Mouse (Mus musculus): Measurements from ENCODE around the gene Ttc29. TPM values are rescaled to one million over a fixed set of nuclear protein-coding genes. Genes with fewer than 3 reads are reported as not detected.

Ttc29 gene
- polyA plus RNA-seq, 1 experiment = not detected

DNA sequence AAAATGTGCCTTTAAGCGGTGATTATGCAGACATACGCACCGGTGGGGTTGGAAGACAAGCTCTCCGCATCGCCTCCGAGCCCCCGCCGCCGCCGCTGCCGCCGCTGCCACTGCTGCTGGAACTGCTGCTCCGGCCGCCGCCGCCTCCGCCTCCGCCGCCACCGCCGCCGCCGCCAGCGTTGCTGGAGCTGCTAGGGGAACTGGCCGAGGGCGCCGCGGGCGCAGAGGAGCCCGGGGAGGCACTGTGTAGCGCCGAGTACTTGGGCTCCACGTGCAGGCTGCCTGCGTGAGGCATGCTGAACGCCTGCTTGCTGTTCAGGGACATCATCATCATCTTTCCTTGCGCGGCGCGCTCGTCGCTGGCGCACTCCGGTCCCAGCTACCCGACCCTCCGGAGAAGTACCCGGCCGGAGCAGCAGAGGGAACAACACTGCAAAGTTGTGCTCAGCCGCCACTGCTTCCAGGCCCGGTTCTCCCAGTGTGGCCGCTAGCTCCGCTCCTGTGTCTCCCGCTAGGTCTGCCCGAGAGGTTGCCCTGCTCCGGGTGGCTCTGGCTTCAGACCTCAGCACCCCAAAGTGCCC, 223.1 kb downstream of the Ttc29 start, which contains the start of gene Pou4f2:
TSS of gene Pou4f2 (minus strand) at position 575 of the 581 bp plus-strand sequence.
- TF ChIP-seq CTCF (IDR thresholded peaks at IDR 0.05; ENCODE audit: insufficient read depth, low read depth, low read length) (no peak), POLR2A (IDR thresholded peaks at IDR 0.05; ENCODE audit: insufficient read depth, low read depth, low read length) (no peak)
- H3K4me1 ChIP-seq (ENCODE audit: control insufficient read depth, insufficient read depth, low read length) = peaks cover 12% of the 10 kb centered on the region
- under 1% methylated on average over 54 of the region's 54 CpGs for WGBS
- peak within 1 kb of the TSS; percentile 33 for H3K4me3 ChIP-seq (ENCODE audit: insufficient read depth, low read depth, low read length)
- no peak within 1 kb of the TSS for H3K27ac ChIP-seq (ENCODE audit: insufficient read depth, low read depth, low read length)

DNA sequence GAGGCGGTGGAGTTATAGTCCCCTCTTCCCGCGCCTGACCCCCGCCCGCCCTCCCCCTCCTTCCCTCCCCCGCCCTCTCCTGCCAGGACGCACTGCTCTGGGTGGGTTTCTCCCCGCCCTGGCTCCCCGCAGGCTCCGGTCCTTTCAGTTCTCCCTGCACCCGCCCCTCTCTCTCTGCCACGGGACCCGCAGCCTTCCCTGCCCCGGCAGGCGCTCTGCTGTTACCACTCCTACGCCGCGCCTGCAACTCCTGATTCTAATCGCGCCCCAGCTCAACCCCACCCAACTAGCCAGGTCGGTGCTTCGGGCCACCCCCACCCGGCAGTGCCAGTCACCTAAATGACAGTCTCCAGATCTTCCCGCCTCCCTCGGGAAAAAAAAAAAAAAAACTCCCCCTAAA, 223.6 kb downstream of the Ttc29 start:
- under 1% methylated on average over 17 of the region's 25 CpGs for WGBS

DNA sequence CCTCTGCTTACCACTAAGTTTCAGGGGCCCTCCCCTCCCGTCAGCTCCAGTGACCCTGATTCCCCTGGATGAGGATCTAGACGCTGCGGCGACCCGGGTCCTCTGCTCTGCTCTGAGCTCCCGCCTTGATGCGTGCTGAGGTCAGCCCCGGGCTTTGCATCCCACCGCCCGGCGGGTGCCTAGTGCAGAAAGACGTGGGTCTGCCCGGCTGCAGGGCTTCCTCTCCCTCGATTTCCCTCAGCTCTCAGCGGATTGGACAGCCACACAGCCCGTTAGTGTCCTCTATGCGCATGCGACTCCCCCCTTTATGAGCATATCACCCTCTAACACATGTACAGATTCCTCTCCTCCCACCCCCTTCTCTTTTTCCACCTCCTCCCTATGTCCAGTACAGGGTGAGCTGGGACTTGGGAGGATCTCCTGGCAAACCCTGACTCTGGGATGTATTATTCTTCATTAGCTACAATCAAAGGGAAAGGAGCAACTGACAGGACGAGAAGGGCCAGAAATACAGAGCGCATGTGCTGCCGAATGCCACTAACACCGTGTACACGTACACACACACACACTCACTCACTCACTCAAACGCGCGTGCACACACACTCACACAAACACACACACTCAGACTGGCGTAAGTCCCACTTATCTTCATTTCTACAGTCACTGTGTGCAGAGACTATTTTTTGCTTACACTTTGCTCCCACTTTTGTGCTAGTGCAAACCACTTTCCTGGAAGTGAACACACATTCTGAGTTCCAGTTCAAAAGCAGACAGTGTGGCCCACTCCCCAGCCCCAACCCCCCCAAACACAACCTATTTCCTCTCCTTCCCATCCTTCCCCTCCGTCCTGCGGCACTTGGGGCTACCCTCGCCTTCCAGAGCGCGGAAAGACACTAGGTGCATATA, 224.3 kb downstream of the Ttc29 start:
- no peak overlapping the region for H3K27ac ChIP-seq (ENCODE audit: insufficient read depth, low read depth, low read length)
- 3% methylated on average over 32 of the region's 32 CpGs for WGBS
- peaks cover 12% of the 10 kb centered on the region for H3K4me1 ChIP-seq (ENCODE audit: control insufficient read depth, insufficient read depth, low read length)
- no peak overlapping the region for H3K4me3 ChIP-seq (ENCODE audit: insufficient read depth, low read depth, low read length)
- TF ChIP-seq POLR2A (IDR thresholded peaks at IDR 0.05; ENCODE audit: insufficient read depth, low read depth, low read length) = no peak
- TF ChIP-seq CTCF (IDR thresholded peaks at IDR 0.05; ENCODE audit: insufficient read depth, low read depth, low read length) = no peak

More for the DNA sequence above, 223.6 kb downstream of the Ttc29 start:
- no peak overlapping the region; the same call in 1 of the 2 replicates for H3K4me3 ChIP-seq (ENCODE audit: insufficient read depth, low read depth, low read length)
- no peak overlapping the region for H3K27ac ChIP-seq (ENCODE audit: insufficient read depth, low read depth, low read length)
- peaks cover 12% of the 10 kb centered on the region for H3K4me1 ChIP-seq (ENCODE audit: control insufficient read depth, insufficient read depth, low read length)
- TF ChIP-seq POLR2A (IDR thresholded peaks at IDR 0.05; ENCODE audit: insufficient read depth, low read depth, low read length) (no peak), CTCF (IDR thresholded peaks at IDR 0.05; ENCODE audit: insufficient read depth, low read depth, low read length) (no peak)

DNA sequence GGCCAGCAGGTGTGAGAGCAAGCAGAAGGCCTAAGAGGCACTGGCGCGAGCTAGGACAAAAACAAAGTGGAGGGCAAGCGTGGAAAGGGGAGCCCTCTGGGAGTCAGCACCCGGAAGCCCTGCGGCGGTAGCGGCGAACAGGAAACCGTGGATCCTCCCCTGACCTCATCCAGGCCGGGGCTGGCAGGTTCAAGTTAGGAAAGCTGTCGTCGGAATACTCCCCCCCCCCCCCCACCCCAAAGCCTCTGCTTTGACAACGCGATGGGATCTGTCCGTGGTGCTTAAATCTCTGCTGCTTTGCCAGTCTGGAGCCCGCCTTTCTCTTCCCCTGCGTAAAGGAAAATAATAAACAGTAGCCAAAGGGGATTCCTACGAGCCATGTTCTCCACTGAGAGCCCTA, 225.0 kb downstream of the Ttc29 start:
- 5% methylated on average over 18 of the region's 18 CpGs for WGBS
- H3K4me1 ChIP-seq (ENCODE audit: control insufficient read depth, insufficient read depth, low read length) = peaks cover 12% of the 10 kb centered on the region
- TF ChIP-seq CTCF (IDR thresholded peaks at IDR 0.05; ENCODE audit: insufficient read depth, low read depth, low read length) = no peak
- TF ChIP-seq POLR2A (IDR thresholded peaks at IDR 0.05; ENCODE audit: insufficient read depth, low read depth, low read length) = no peak
- H3K27ac ChIP-seq (ENCODE audit: insufficient read depth, low read depth, low read length) = no peak overlapping the region
- H3K4me3 ChIP-seq (ENCODE audit: insufficient read depth, low read depth, low read length) = no peak overlapping the region

DNA sequence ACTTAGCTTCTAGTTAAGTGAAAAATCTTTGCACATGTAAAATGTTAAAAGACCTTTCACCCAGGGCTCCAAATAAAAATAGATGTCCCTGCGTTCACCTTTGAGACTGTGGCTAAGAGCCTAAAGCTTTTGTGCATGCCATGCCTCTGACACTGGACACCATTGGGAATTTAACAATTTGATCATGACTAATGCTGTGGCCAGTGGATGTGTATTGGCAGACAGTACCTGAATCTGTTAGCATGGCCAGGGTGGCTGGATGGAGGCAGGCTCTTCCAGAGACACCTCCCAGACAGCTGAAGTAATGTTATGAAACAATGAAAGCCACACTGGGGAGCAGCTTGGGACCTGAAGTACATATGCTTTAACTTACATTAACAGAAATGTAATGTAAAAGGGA, 229.7 kb downstream of the Ttc29 start:
- H3K4me1 ChIP-seq (ENCODE audit: control insufficient read depth, insufficient read depth, low read length) = no peaks in the 10 kb centered on the region
- 76% methylated on average over 1 of the region's 1 CpGs for WGBS
- H3K4me3 ChIP-seq (ENCODE audit: insufficient read depth, low read depth, low read length) = no peak overlapping the region
- TF ChIP-seq POLR2A (IDR thresholded peaks at IDR 0.05; ENCODE audit: insufficient read depth, low read depth, low read length) (no peak), CTCF (IDR thresholded peaks at IDR 0.05; ENCODE audit: insufficient read depth, low read depth, low read length) (no peak)
- no peak overlapping the region for H3K27ac ChIP-seq (ENCODE audit: insufficient read depth, low read depth, low read length)

Other genes starting within 250 kb of the Ttc29 start
- not detected in 2 replicates for gene Pou4f2, start 223.3 kb downstream of the Ttc29 start, polyA plus RNA-seq (2012; ENCODE audit: insufficient read depth, insufficient read length, low replicate concordance, missing spikeins)